Mouse (Mus musculus) lung, postnatal 0 days (tissue): ENCODE data around the gene Mpzl3.

Experiments used
- CTCF ChIP-seq: IDR thresholded peaks from 2 replicates; pipeline ENCODE4 v1.5.1; 2016; ENCODE audit warnings: antibody characterized with exemption, mild to moderate bottlenecking
- EP300 ChIP-seq: IDR thresholded peaks from 2 replicates; pipeline ENCODE4 v1.6.1; 2016; ENCODE audit warnings: antibody characterized with exemption, mild to moderate bottlenecking, control low read depth

- TF ChIP-seq CTCF (peak; percentile 30), EP300 (no peak)
These were observed 64.4 kb downstream of the Mpzl3 start for GRCm38 (mm10) chr9:45119316-45119953.
